Mouse (Mus musculus): Measurements from ENCODE around the gene Tas1r1.

GRCm38 (mm10) chr4:152073715-152074114 is 35.3 kb upstream of the Tas1r1 start:
- TF ChIP-seq CTCF (IDR thresholded peaks at IDR 0.05; ENCODE audit: extremely low read depth, insufficient read length, insufficient replicate concordance, low read depth, low read length) (no peak), POLR2A (IDR thresholded peaks at IDR 0.05; ENCODE audit: low read depth, low read length) (no peak)

Data from small intestine, adult 2 months (tissue).